Mouse (Mus musculus) right cerebral cortex, adult 18-20 months (tissue): ENCODE measurements around the gene Trim17.

Experiments used
- DNase-seq: peaks from one replicate; pipeline ENCODE4 v3.0.0; 2022; ENCODE audit warnings: mixed read lengths

Gene Trim17

DNA sequence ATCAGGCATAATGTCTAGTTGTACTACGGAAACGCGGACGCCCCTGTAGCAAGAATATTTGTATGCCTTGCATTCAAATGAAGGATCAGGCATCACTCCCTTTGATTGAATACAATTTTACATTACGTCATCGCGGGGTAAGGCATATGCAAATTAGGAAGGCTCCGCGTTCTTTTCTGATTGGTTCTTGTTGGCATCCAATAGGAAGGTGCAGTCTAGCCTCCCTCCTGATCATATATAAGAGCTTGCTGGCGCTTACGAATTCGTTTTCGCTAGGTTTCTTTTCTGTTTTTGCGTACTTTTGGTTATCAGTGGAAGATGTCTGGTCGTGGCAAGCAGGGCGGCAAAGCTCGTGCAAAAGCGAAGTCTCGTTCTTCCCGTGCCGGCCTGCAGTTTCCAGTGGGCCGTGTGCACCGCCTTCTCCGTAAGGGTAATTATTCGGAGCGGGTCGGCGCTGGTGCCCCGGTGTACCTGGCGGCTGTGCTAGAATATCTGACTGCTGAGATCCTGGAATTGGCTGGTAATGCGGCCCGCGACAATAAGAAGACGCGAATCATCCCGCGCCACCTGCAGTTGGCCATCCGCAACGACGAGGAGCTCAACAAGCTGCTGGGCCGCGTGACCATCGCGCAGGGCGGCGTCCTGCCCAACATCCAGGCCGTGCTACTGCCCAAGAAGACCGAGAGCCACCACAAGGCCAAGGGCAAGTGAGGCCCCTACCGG is at the start of gene Trim17, which contains the start of gene Hist3h2a:
Gene Trim17 (plus strand): TSS at position 266 of the 723 bp plus-strand sequence.
Gene Hist3h2a (plus strand): TSS at position 266 of the 723 bp plus-strand sequence.
- DNase-seq: peak; percentile 94

DNA sequence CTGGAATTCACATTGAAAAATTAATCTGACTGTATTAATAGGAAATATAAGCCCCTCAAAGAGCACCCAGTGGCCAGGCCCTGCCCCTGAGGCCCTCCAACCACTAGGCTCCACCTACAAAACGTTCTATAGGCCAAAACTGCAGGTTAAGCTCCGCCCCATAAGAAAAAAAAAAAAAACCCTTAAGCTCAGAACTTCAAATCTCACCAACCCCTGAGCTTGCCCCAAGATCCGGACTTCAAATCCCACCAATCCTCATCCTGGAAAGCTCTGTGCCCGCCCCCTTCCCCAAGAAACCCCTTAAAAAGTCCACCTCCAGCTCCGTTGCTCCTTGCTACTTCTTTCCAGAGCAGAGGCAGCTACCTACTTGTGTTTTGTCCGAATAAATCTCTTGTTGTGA is 49.6 kb upstream of the Trim17 start:
- no peak for DNase-seq

- DNase-seq: no peak
These were observed 40.7 kb upstream of the Trim17 start for GRCm38 (mm10) chr11:58913776-58914175.

DNA sequence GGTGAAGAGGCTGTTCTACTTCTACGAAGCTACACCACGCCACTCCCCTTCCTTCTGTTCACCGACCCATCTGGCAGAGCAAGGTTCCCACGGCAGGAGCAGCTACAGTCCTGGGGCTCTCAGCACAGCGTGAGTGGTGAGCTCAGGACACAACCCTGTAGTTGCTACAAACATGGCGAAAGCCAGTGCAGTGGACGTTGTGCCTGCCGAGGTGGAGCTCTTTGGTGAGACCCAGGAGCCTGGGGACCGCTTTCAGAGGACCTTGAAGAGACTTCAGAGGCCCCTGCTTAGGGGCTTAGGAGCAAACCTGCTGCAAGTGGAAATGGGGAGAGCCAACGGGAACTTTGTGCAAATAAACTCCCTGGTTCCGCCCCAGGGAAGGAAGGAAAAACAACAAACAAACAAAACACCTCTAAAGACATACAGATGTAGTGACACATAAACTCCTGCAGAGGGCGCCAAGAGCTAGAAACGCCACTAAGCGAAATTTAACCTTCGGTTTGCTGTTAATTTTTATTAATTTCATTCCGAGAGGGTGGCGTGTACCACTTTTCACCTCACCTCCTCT is 39.9 kb upstream of the Trim17 start:
- DNase-seq: no peak

DNA sequence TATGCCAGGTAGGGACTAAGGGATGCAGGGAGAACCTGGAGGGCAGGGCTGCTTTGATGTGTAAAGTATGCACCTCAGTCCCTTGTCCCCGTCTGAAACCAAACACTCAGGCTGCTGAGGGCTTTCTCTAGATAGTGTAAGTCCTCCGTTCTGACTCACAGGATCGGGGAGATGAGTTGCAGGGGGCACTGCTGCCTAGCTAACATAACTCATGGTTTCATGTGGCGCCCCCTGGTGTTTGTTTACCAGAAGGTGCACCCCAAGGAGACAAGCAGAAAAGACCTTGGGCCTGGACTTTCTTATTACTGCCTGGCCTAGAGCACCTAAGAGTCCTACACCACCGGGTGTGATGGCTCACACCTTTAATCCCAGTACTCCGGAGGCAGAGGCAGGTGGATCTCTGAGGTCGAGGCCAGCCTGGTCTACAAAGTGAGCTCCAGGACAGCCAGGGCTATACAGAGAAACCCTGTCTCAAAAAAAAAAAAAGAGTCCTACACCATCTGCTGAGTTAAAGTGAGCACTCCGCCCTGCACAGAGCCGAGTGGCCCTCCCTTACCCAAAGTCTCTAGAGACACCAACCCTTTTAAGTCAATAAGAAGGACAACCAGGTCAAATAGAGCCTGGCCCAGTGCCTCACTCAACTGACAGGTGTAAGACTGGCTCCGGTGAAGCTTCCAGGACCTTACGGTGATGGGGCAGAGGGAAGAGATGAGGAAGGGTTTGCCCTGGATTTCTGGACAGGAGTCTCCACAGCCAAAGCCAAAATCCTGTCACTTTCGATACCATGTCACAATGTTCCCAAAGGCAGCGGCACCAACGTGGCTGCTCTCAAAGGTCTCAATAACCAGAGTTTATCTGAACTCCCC is 37.4 kb upstream of the Trim17 start:
- no peak for DNase-seq

DNA sequence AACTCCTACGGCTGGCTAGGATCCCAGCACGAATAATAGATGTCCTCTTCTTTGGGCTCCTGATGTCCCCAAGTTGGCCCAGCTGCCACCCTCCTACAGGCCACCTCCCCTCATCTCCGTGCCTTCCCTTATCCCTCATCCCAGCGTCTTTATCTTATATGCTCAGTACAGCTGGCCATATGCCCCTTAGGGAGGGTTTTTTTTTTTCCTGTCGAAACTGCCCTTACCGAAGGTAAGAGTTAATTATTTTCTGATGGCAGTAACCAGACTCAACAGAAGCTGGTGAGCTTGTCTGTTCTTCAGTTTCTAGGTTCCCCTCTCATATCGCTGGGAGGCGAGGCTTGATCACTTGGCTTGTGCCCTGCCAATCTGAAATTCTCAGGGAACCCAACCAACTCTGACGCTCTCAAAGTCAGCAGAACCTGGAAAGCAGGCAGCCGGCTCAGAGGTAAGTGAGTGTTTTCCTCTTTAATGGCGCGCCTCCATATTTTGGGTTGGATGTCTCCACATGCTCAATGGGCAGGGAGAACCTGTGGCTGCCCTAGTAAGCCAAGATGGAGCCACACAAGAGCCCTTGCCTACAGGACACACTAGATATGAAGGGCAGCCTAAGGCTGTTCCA is 36.6 kb upstream of the Trim17 start, which contains the start of gene Btnl10:
Gene Btnl10 (plus strand): TSS at position 164 of the 622 bp plus-strand sequence.
- DNase-seq: no peak

DNA sequence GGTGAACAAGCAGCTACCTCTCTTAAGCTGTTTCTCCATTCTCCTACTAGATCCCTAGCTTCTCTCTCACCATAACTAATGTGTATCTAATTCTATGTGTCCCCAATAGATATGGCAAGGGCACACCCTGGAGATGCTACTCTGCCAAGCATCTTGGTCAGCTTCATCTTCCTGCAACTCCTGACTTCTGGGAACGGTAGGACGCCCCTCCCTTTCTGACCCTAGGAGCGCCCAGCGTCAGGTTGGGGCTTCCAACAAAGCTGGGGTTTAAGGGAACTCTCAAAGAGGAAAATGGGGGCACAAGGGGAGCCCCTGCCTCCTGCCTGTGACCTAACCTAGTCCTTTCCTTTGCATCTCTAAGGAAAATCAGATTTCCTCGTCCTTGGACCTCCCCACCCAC is 35.7 kb upstream of the Trim17 start:
- DNase-seq: no peak

GRCm38 (mm10) chr11:58922420-58922819 is 32.1 kb upstream of the Trim17 start:
- DNase-seq: no peak

- DNase-seq: no peak
These were observed 27.8 kb upstream of the Trim17 start for GRCm38 (mm10) chr11:58926651-58927050.

DNA sequence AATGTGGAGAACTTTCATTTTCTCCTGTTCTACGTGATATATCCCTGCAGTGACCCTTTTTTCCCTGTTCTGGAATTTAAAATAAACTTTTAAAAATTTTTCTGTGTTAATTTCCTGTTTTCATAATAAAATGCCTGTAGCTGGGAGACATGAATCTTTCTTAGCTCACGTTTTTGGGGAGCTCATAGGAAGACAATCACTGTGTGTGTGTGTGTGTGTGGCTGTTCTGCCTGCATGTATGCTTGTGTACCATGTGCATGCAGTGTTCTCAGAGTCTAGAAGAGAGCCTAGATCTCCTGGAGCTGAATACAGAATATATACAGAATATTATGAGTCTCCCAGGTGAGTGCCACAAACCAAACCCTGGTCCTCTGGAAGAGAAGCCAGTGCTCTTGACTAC is 27.4 kb upstream of the Trim17 start:
- DNase-seq: no peak

GRCm38 (mm10) chr11:58927790-58928651 is 26.5 kb upstream of the Trim17 start:
- no peak for DNase-seq

DNA sequence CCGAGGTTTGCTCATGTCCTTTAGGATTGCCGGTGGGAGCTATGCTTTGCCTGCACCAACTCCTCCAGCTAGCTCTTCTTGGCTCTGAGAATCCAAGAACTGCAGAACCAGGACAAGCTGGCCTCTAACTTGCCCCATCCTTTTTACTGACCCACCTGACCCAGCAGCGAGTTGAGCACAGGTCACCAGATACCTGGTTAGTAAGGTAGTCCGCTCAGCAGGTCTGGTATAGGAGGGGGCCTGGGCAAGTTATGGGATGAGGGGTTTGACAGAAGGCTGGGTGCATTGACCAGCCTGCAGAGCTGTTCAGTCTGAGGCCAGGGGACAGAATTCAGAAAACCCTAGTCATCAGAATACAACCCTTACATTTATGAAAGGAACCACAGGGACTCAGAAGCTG is 25.4 kb upstream of the Trim17 start:
- no peak for DNase-seq

DNA sequence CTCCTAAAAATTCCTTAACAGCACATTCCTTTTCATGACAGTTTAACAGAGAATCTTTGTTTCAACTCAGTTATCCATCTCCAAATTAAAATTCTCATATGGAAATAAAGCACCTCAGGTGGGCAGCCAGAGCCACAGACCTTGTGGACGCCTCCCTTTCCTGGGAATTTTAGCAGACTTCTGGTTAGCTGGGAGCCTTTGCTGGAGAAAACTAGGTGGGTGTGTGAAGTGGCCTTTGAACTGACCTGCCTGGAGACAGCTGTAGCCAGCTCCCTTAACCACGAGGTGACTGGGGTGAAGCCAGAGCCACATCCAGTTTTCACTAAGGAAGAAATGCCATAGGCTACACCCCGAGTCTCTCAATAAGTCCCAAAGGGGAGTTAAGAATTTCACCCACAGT is 24.8 kb upstream of the Trim17 start:
- no peak for DNase-seq

DNA sequence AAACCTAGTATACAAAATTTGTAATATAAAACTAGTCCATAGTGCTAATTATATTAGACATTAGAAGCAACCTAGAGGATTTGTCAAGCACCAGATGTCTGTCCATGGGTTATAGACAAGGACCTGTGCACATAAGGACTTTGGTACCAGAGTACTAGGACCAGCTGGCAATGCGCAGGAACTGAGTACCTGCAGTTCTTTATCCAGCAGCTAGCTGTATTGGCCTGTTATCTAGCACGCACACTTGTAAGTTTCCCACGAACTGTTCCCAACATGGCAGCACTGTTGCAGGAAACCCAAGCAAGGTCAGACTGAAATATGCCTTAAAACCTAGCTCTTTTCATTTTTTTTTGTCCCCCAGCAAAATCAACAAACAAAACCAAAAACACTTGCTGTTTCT is 24.2 kb upstream of the Trim17 start:
- DNase-seq: no peak

DNA sequence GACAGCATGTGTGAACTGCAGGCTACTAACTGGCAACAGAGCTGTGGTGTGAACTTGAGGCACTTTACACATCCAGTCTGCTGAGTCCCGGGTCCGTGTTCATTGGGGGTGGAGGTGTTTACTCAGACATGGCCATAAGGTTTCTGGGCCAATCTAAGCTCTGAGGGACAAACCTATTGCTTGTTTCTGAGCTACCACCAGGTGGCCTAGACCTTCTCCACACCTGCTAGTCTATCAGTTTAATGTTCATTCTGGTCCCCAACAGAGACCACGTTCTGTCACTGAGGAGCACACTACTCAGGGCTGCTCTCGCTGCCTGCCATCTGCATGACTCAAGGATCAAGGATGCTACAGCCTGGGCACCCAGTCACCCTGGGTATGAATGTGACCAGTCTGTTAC is 22.9 kb upstream of the Trim17 start:
- DNase-seq: no peak

- DNase-seq: no peak
These were observed 16.6 kb upstream of the Trim17 start for GRCm38 (mm10) chr11:58937909-58938308.

- DNase-seq: peak; percentile 95
These were observed 16.0 kb upstream of the Trim17 start, which contains the start of gene Rnf187 for GRCm38 (mm10) chr11:58938322-58939087. Gene Rnf187, minus strand, starts transcription at chr11:58938916.

- no peak for DNase-seq
These were observed 15.4 kb upstream of the Trim17 start for GRCm38 (mm10) chr11:58939088-58939439.

- no peak for DNase-seq
These were observed 10.3 kb upstream of the Trim17 start for GRCm38 (mm10) chr11:58944136-58944535.

DNA sequence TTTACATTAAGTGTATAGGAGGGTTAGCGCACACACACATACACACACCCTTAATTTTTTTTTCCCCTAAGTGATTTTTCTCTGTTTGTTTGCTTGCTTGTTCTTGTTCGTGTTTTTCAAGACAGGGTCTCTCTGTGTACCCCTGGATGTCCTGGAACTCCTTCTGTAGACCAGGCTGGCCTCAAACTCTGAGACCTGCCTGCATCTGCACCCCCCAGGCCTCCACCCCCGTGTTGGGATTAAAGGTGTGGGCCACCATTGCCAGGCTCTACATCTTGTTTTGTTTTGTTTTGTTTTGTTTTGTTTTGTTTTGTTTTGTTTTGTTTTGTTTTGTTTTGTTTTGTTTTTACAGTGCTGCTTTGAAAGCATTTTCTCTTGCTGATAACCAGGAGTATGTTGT is 7.2 kb upstream of the Trim17 start:
- DNase-seq: no peak

- DNase-seq: peak; percentile 73
These were observed 6.5 kb upstream of the Trim17 start for GRCm38 (mm10) chr11:58947798-58948528.
